Mouse (Mus musculus) heart, adult 2 months (tissue): ENCODE results near the gene Ripply1. TPM values are rescaled to one million over a fixed set of nuclear protein-coding genes. Genes with fewer than 3 reads are reported as not detected.
A peak's percentile ranks its signal among the peaks of the same experiment; 100 is the strongest.
"Not testable (repeated sequence)": the region's sequence is repeated elsewhere in the genome, so short reads cannot be mapped to it uniquely, and the experiment has no call there.

ENCODE experiments used
- DNase-seq, 2 experiments: peaks; one replicate each; pipeline ENCODE4 v3.0.0; 2021
- H3K27ac ChIP-seq: fragments of 200-600 bp; 2 replicates; pipeline ENCODE4 v1.8.1; 2022
- H3K27me3 ChIP-seq: fragments of 200-500 bp; 2 replicates; pipeline ENCODE4 v1.6.1; 2012; ENCODE audit warnings: mild to moderate bottlenecking, low read length, inconsistent platforms, mixed read lengths; ENCODE audit not compliant: control insufficient read depth, insufficient read depth
- H3K36me3 ChIP-seq: fragments of 200-500 bp; 2 replicates; pipeline ENCODE4 v1.6.1; 2012; ENCODE audit warnings: low read length, inconsistent platforms; ENCODE audit not compliant: control insufficient read depth, insufficient read depth
- H3K4me1 ChIP-seq: fragments of 200-500 bp; 2 replicates; pipeline ENCODE4 v1.6.1; 2011; ENCODE audit warnings: low read length; ENCODE audit not compliant: control insufficient read depth, insufficient read depth
- H3K4me3 ChIP-seq: fragments of 200-600 bp; 2 replicates; pipeline ENCODE4 v1.8.1; 2022
- H3K79me2 ChIP-seq: fragments of 200-500 bp; replicated peaks from 2 replicates; pipeline ENCODE4 v1.6.1; 2012; ENCODE audit warnings: mild to moderate bottlenecking, inconsistent platforms, low read length, moderate library complexity, mixed read lengths; ENCODE audit not compliant: control insufficient read depth, insufficient read depth
- H3K9ac ChIP-seq: fragments of 200-500 bp; 2 replicates; pipeline ENCODE4 v1.6.1; 2012; ENCODE audit warnings: low read depth, mild to moderate bottlenecking, control low read depth, inconsistent platforms, low read length, mixed read lengths
- CTCF ChIP-seq: fragments of 200-600 bp; IDR thresholded peaks from 2 replicates; pipeline ENCODE4 v1.8.1; 2022; ENCODE audit warnings: antibody characterized with exemption, mild to moderate bottlenecking, moderate library complexity
- EP300 ChIP-seq: fragments of 200-500 bp; IDR thresholded peaks from 2 replicates; pipeline ENCODE4 v1.6.1; 2011; ENCODE audit warnings: low read depth, low read length, control low read depth; ENCODE audit not compliant: insufficient read depth
- POLR2A ChIP-seq: fragments of 200-500 bp; IDR thresholded peaks from 2 replicates; pipeline ENCODE4 v1.6.1; 2011; ENCODE audit warnings: mild to moderate bottlenecking, low read depth, low read length, control low read depth; ENCODE audit not compliant: insufficient read depth
- WGBS: fragments of 180-500 bp; shearing (Covaris S2); methylation state at CpG from one replicate; pipeline ENCODE4 v1.1.7; 2018; 5-methylcytosine and 5-hydroxymethylcytosine counted together
- intact Hi-C: fragments of 180-260 bp; cut with DNase I; formaldehyde crosslinking; loops from one replicate; pipeline ENCODE4 v1.15.1; 2025
- polyA plus RNA-seq: library from polyadenylated mRNA; depleted of rRNA; stranded (reverse); fragments of >200 nt; gene quantifications from 2 replicates; pipeline ENCODE4 v1.2.3, GENCODE M21; 2012
- total RNA-seq, 2 experiments: library from RNA; stranded (reverse); gene quantifications; 2 replicates each; pipeline ENCODE4 v1.2.3; 2021

Gene Ripply1
- total and polyA plus RNA-seq, 3 experiments = not detected

GRCm38 (mm10) chrX:139777357-139777756, 4.8 kb downstream of the Ripply1 start:
- Histone ChIP-seq H3K27me3 (no peaks in the 10 kb centered on the region), H3K9ac (no peak overlapping the region), H3K36me3 (no peaks in the 10 kb centered on the region), H3K4me3 (no peak overlapping the region), H3K4me1 (peaks cover 2% of the 10 kb centered on the region; the same call in 1 of the 2 replicates), H3K27ac (no peak overlapping the region), H3K79me2 (no peaks in the 10 kb centered on the region)
- no peak for DNase-seq
- WGBS = 73% methylated on average over 4 of the region's 4 CpGs
- intact Hi-C loops = no loop called here
- TF ChIP-seq CTCF (no peak), POLR2A (no peak), EP300 (no peak)

- Histone ChIP-seq H3K4me3 (no peak overlapping the region), H3K27ac (no peak overlapping the region), H3K9ac (no peak overlapping the region), H3K79me2 (no peaks in the 10 kb centered on the region), H3K4me1 (peaks cover 2% of the 10 kb centered on the region; the same call in 1 of the 2 replicates), H3K36me3 (no peaks in the 10 kb centered on the region), H3K27me3 (no peaks in the 10 kb centered on the region)
- 44% methylated on average over 7 of the region's 7 CpGs for WGBS
- peak in 1 of 2 experiments; percentile 4 for DNase-seq
- TF ChIP-seq CTCF = no peak
- no peak for TF ChIP-seq POLR2A
- TF ChIP-seq EP300 = no peak
- intact Hi-C loops = loop anchor here (2.0 kb wide), 1 partner anchor 58 kb away; no protein-coding TSS in a partner anchor
Observed at GRCm38 (mm10) chrX:139775084-139775612, 7.0 kb downstream of the Ripply1 start.

DNA sequence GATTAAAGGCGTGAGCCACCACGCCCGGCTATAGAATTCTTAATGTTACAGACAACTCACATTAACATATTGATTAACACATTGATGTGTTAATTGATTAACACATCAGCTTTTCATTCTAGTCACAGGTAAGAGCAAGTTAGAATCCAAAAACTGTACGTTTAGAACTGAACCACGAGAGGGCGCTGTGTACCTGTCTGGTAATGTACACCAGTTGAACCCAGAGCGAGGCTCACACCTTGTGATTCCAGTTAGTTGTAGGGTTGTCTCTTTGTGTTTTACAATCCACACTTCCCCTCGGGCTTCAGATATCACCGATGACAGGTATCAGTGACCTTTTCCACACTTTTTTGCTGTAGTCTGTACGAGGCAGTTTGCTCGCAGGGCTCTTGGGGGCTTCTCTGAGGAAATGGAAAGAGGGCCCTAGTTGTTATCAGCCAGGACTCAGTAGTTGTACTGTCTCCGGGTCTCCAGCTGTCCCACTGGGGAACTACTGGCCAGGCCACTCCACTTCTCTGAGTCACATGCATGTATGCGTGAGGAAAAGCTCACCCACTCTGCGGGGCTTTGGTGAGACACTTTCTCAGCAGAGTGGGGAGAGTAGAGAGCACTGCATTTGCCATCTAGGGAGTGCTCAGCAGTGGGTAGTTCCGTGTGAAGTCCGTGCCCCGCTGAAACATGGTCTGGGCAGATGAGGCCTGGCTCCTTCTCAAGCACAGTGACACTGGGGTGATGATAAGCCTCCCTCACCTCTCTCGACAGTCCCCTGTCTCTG, 7.7 kb downstream of the Ripply1 start:
- Histone ChIP-seq H3K79me2 (no peaks in the 10 kb centered on the region), H3K9ac (no peak overlapping the region), H3K36me3 (no peaks in the 10 kb centered on the region), H3K27ac (no peak overlapping the region), H3K4me3 (no peak overlapping the region), H3K4me1 (peaks cover 2% of the 10 kb centered on the region; the same call in 1 of the 2 replicates), H3K27me3 (no peaks in the 10 kb centered on the region)
- DNase-seq = peak; percentile 7 to 31
- 22% methylated on average over 18 of the region's 18 CpGs for WGBS
- intact Hi-C loops = loop anchor here (2.0 kb wide), 1 partner anchor 58 kb away; no protein-coding TSS in a partner anchor
- TF ChIP-seq EP300 (no peak), CTCF (peak; percentile 74), POLR2A (no peak)

DNA sequence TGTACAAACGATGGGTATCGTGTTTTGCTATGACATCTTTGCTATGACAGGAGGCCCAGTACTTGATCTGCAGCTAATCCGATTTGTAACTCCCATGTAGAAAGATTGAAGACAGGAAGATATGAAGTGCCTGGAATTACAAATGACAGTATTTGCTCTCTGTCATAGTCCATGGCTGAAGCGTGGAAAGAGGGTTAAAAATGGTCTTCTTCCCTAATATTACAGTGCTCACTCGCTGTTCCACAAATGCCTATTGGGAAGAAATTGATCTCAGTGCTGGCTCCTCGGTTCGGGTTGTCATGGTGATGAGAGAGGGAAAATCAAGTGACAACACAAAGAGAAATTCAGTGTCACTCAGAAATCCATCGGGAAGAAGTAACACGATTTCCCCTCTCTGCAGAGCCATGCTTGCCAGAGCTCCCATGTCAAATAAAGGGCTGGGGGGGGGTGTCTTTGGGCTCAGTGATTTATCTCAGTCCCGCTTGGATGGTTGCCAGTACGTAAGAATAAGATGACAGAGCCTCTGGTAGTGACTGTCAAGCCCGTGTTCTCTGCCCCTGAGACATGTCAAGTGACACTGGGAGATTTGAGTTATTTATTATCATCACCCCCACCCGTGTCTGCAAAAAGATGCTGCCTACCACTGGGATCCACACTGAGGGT, 12.0 kb downstream of the Ripply1 start:
- H3K27me3 ChIP-seq = no peaks in the 10 kb centered on the region
- 57% methylated on average over 13 of the region's 13 CpGs for WGBS
- TF ChIP-seq EP300 (no peak), CTCF (no peak), POLR2A (no peak)
- intact Hi-C loops = no loop called here
- no peak overlapping the region for H3K27ac ChIP-seq
- no peak overlapping the region for H3K9ac ChIP-seq
- DNase-seq = no peak
- H3K79me2 ChIP-seq = no peaks in the 10 kb centered on the region
- H3K4me3 ChIP-seq = no peak overlapping the region
- H3K4me1 ChIP-seq = peaks cover 2% of the 10 kb centered on the region; the same call in 1 of the 2 replicates
- no peaks in the 10 kb centered on the region for H3K36me3 ChIP-seq

GRCm38 (mm10) chrX:139762546-139762945, 19.6 kb downstream of the Ripply1 start:
- intact Hi-C loops = loop anchor here (5.0 kb wide), 1 partner anchor 345 kb away; no protein-coding TSS in a partner anchor
- H3K27me3 ChIP-seq = no peaks in the 10 kb centered on the region
- no peak overlapping the region for H3K9ac ChIP-seq
- no peaks in the 10 kb centered on the region for H3K4me1 ChIP-seq
- no peak overlapping the region for H3K4me3 ChIP-seq
- no peak overlapping the region for H3K27ac ChIP-seq
- TF ChIP-seq POLR2A = no peak
- TF ChIP-seq EP300 = no peak
- peak; percentile 73 for TF ChIP-seq CTCF
- DNase-seq = no peak
- WGBS = 71% methylated on average over 2 of the region's 2 CpGs
- no peaks in the 10 kb centered on the region for H3K36me3 ChIP-seq
- no peaks in the 10 kb centered on the region for H3K79me2 ChIP-seq

GRCm38 (mm10) chrX:139758634-139759033, 23.5 kb downstream of the Ripply1 start:
- not testable (repeated sequence) for H3K4me3 ChIP-seq
- 57% methylated on average over 3 of the region's 3 CpGs for WGBS

More at GRCm38 (mm10) chrX:139758634-139759033, 23.5 kb downstream of the Ripply1 start:
- H3K27me3 ChIP-seq, H3K9ac ChIP-seq, H3K36me3 ChIP-seq, H3K4me1 ChIP-seq, intact Hi-C loops, H3K79me2 ChIP-seq, DNase-seq, H3K27ac ChIP-seq: not testable (repeated sequence)
